9 mouse cellular contexts compared by ENCODE assay signal in genomic region chr11:93044998-93045397, GRCm38 (mm10). TPM values are rescaled to one million over a fixed set of nuclear protein-coding genes. Genes with fewer than 3 reads are reported as not detected.
A peak's percentile ranks its signal among the peaks of the same experiment; 100 is the strongest.
DNase-seq lines count a peak whose midpoint lies in the region.
"Had no signal": no experiment of that assay in that cellular context is flagged by ENCODE, and none has a peak within 500 bp of the region (broad histone marks: within the 10 kb centered on the region; RNA-seq: fewer than 3 reads in every experiment).

No protein-coding gene starts in this region.

- DNase-seq in layer of hippocampus, adult 8-10 months (ENCODE audit: low spot score in 2 of 2) = peak; percentile 2 to 22
- no peak for DNase-seq in layer of hippocampus, postnatal 36 days
- peak; percentile 11 to 14 for DNase-seq in cerebellum, postnatal 25 days
- peak; percentile 17 to 43 for DNase-seq in frontal cortex, postnatal 36 days (ENCODE audit: low spot score in 2 of 2)
- peak; percentile 55 to 70 for DNase-seq in right cerebral cortex, postnatal 10 days (ENCODE audit: low spot score in 2 of 2)
- no peak for DNase-seq in urinary bladder, postnatal 14 days (ENCODE audit: low spot score)
- DNase-seq in gastrocnemius, adult 18-20 months (ENCODE audit: low spot score) = no peak
- DNase-seq: kidney, adult 9 months; lung, adult 18-20 months had no signal

RNA-seq across cellular contexts. Expression of gene Car10, which starts 52.8 kb away (rescaled TPM):
- 10 to 100 TPM; 38.8 to 49.5 (median 43.6) TPM for total RNA-seq in layer of hippocampus, adult 8-10 months (2022)
- total RNA-seq in layer of hippocampus, postnatal 36 days (2021) = 10 to 100 TPM; 36.6 to 36.8 TPM
- total RNA-seq in gastrocnemius, adult 18-20 months (2021) = not detected

Comparison
In these comparisons a context has a peak if more than half of its experiments do, and no peak if none do; other contexts are left out.
1. DNase-seq: peak in layer of hippocampus, adult 8-10 months (2 of 2), cerebellum, postnatal 25 days (2 of 2), frontal cortex, postnatal 36 days (2 of 2) and right cerebral cortex, postnatal 10 days (2 of 2); none in layer of hippocampus, postnatal 36 days (0 of 2), urinary bladder, postnatal 14 days (single experiment) and gastrocnemius, adult 18-20 months (single experiment).
2. RNA of gene Car10, which starts 52.8 kb away (total RNA-seq): 38.8 to 49.5 TPM in layer of hippocampus, adult 8-10 months and 36.6 to 36.8 TPM in layer of hippocampus, postnatal 36 days; not detected in gastrocnemius, adult 18-20 months; every median in the first group is over 10 times any median in the second.